Mouse (Mus musculus): ENCODE measurements at regions not wholly inside any gene's neighbourhood (a gene's known extent, or its start where the extent isn't known, plus 50 kb on each side); places are given as distances from the start of the nearest gene placed in this dataset.
A peak's percentile ranks its signal among the peaks of the same experiment; 100 is the strongest.

- DNase-seq (ENCODE audit: low spot score in 2 of 2) = no peak
Measured at GRCm38 (mm10) chr10:37377258-37378001, 238.7 kb upstream of the Marcks start.

- DNase-seq (ENCODE audit: low spot score in 2 of 2) = no peak
Measured at GRCm38 (mm10) chr10:37376172-37376571, 237.5 kb upstream of the Marcks start.

- no peak for DNase-seq (ENCODE audit: low spot score in 2 of 2)
Measured at GRCm38 (mm10) chr10:37375648-37376047, 236.9 kb upstream of the Marcks start.

- no peak for DNase-seq (ENCODE audit: low spot score in 2 of 2)
Measured at GRCm38 (mm10) chr10:37368997-37369679, 230.4 kb upstream of the Marcks start.

GRCm38 (mm10) chr10:37367796-37368195 is 229.1 kb upstream of the Marcks start:
- no peak for DNase-seq (ENCODE audit: low spot score in 2 of 2)

- DNase-seq (ENCODE audit: low spot score in 2 of 2) = no peak
Measured at GRCm38 (mm10) chr10:37364506-37364905, 225.8 kb upstream of the Marcks start.

GRCm38 (mm10) chr10:37360985-37361384 is 222.3 kb upstream of the Marcks start:
- DNase-seq (ENCODE audit: low spot score in 2 of 2) = no peak

- DNase-seq (ENCODE audit: low spot score in 2 of 2) = no peak
Measured at GRCm38 (mm10) chr10:37358900-37359299, 220.2 kb upstream of the Marcks start.

GRCm38 (mm10) chr10:37358334-37358733 is 219.6 kb upstream of the Marcks start:
- DNase-seq (ENCODE audit: low spot score in 2 of 2) = no peak

GRCm38 (mm10) chr10:37357304-37358060 is 218.8 kb upstream of the Marcks start:
- peak; percentile 51 for DNase-seq (ENCODE audit: low spot score in 2 of 2)

GRCm38 (mm10) chr10:37349261-37349660 is 210.5 kb upstream of the Marcks start:
- no peak for DNase-seq (ENCODE audit: low spot score in 2 of 2)

GRCm38 (mm10) chr10:37348416-37348815 is 209.7 kb upstream of the Marcks start:
- no peak for DNase-seq (ENCODE audit: low spot score in 2 of 2)

GRCm38 (mm10) chr10:37347661-37348060 is 208.9 kb upstream of the Marcks start:
- DNase-seq (ENCODE audit: low spot score in 2 of 2) = no peak

GRCm38 (mm10) chr10:37342675-37343074 is 204.0 kb upstream of the Marcks start:
- DNase-seq (ENCODE audit: low spot score in 2 of 2) = peak in 1 of 2 experiments; percentile 18

GRCm38 (mm10) chr10:37339658-37340057 is 200.9 kb upstream of the Marcks start:
- no peak for DNase-seq (ENCODE audit: low spot score in 2 of 2)

- DNase-seq (ENCODE audit: low spot score in 2 of 2) = no peak
Measured at GRCm38 (mm10) chr10:37338073-37338912, 199.6 kb upstream of the Marcks start.

- no peak for DNase-seq (ENCODE audit: low spot score in 2 of 2)
Measured at GRCm38 (mm10) chr10:37337172-37337620, 198.5 kb upstream of the Marcks start.

- DNase-seq (ENCODE audit: low spot score in 2 of 2) = no peak
Measured at GRCm38 (mm10) chr10:37335148-37335547, 196.4 kb upstream of the Marcks start.

- no peak for DNase-seq (ENCODE audit: low spot score in 2 of 2)
Measured at GRCm38 (mm10) chr10:37326168-37326534, 187.4 kb upstream of the Marcks start.

GRCm38 (mm10) chr10:37325514-37326167 is 186.9 kb upstream of the Marcks start:
- DNase-seq (ENCODE audit: low spot score in 2 of 2) = no peak

- DNase-seq (ENCODE audit: low spot score in 2 of 2) = no peak
Measured at GRCm38 (mm10) chr10:37323689-37324088, 185.0 kb upstream of the Marcks start.

Data from frontal cortex, postnatal 10 days (tissue).